10 mouse cellular contexts compared by ENCODE assay signal in the genomic region with DNA sequence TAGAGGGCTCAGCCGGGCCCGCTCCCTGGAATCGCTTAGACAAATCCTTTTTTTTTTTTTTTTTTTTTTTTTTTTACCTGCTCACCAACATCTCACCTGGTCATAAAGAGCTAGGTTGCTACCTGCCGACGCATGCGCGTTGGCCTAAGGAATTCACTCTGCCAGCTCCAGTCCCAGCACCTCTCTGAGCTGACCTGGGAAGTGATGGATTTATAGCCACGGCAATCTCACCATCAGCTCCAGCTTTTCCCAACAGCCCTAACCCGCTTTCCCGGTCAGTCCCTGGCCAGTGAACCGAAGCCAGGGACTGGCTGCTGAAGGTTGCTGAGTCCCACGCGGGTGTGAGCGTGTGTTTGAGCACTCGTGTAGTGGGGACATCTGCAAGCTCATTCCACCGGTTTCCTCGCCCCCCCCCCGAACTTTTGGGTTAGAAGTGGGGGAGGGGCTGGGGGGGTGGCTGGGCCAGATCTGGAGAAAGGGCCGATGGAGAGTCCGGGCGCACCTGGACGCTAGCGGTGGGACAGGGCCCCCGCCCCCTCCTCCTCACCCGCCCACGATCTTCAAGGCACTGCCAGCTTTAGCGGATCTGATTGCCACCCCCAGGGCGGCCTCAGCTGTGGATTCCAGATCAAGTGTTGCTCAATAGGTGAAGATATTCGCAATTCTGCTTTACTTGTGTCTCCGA. TPM values are rescaled to one million over a fixed set of nuclear protein-coding genes. Genes with fewer than 3 reads are reported as not detected.
A peak's percentile ranks its signal among the peaks of the same experiment; 100 is the strongest.
DNase-seq lines count a peak whose midpoint lies in the region; ATAC-seq and TF ChIP-seq lines count a peak whose summit lies in the region.
"Had no signal": no experiment of that assay in that cellular context is flagged by ENCODE, and none has a peak within 500 bp of the region (broad histone marks: within the 10 kb centered on the region; RNA-seq: fewer than 3 reads in every experiment).

A gene (minus strand): TSS at position 181 of the 685 bp plus-strand sequence.

- H3K9ac ChIP-seq in midbrain, embryonic 12.5 days (replicated peaks), result no peak within 1 kb of the TSS

- no peak for TF ChIP-seq POLR2A in kidney, adult 2 months (IDR thresholded peaks at IDR 0.05; ENCODE audit: low read depth, low read length)

- 4% methylated on average over 29 of the region's 30 CpGs for WGBS in kidney, adult 2 months
- under 1% methylated on average over 30 of the region's 30 CpGs for WGBS in midbrain, embryonic 12.5 days

- H3K9me3 ChIP-seq in E14TG2a.4 (ENCODE audit: low read length), result peaks cover 24% of the 10 kb centered on the region
- H3K9me3 ChIP-seq in midbrain, embryonic 12.5 days, result no peaks in the 10 kb centered on the region

- H3K4me3 ChIP-seq in E14TG2a.4 (replicated peaks; ENCODE audit: low read length), result peak within 1 kb of the TSS; percentile 53
- H3K4me3 ChIP-seq in kidney, adult 2 months (ENCODE audit: insufficient read depth, low read depth, low read length), result peak within 1 kb of the TSS; percentile 45
- no peak within 1 kb of the TSS for H3K4me3 ChIP-seq in midbrain, embryonic 12.5 days
- H3K4me3 ChIP-seq in layer of hippocampus, adult 2 months, result no peak within 1 kb of the TSS

- H3K27me3 ChIP-seq in E14TG2a.4 (ENCODE audit: insufficient read depth, low read length), result peaks cover 98% of the 10 kb centered on the region
- peaks cover 3% of the 10 kb centered on the region for H3K27me3 ChIP-seq in kidney, adult 2 months (replicated peaks; ENCODE audit: control insufficient read depth, insufficient read depth, low read length)
- peaks cover 100% of the 10 kb centered on the region for H3K27me3 ChIP-seq in midbrain, embryonic 12.5 days

- ATAC-seq in midbrain, embryonic 12.5 days (ENCODE audit: low FRiP score, low read depth), result 0 out of 2 replicates have a peak, but pooled peaks have one; percentile 8

- peaks cover 47% of the 10 kb centered on the region for H3K4me1 ChIP-seq in E14TG2a.4 (replicated peaks; ENCODE audit: low read depth, low read length)
- no peaks in the 10 kb centered on the region for H3K4me1 ChIP-seq in kidney, adult 2 months (ENCODE audit: control insufficient read depth, insufficient read depth, low read length)
- peaks cover 7% of the 10 kb centered on the region; the same call in 1 of the 2 replicates for H3K4me1 ChIP-seq in midbrain, embryonic 12.5 days

- H3K27ac ChIP-seq in kidney, adult 2 months (ENCODE audit: insufficient read depth, low read depth, low read length), result peak within 1 kb of the TSS; percentile 43
- H3K27ac ChIP-seq in midbrain, embryonic 12.5 days (replicated peaks), result no peak within 1 kb of the TSS
- H3K27ac ChIP-seq in layer of hippocampus, adult 2 months, result no peak within 1 kb of the TSS

- no peaks in the 10 kb centered on the region for H3K36me3 ChIP-seq in E14TG2a.4 (ENCODE audit: insufficient read depth, low read length)
- H3K36me3 ChIP-seq in kidney, adult 2 months (ENCODE audit: control insufficient read depth, insufficient read depth, low read length), result no peaks in the 10 kb centered on the region
- H3K36me3 ChIP-seq in midbrain, embryonic 12.5 days, result no peaks in the 10 kb centered on the region
- H3K36me3 ChIP-seq: G1E had no signal

- no peak within 1 kb of the TSS for H3K4me2 ChIP-seq in midbrain, embryonic 12.5 days (replicated peaks)

- DNase-seq in embryo, embryonic 9.5 days (ENCODE audit: extremely low spot score), result peak; percentile 43
- peak; percentile 68 for DNase-seq in kidney, adult 2 months
- no peak for DNase-seq in thymus, postnatal 0 days (ENCODE audit: low spot score)
- DNase-seq in right cerebral cortex, postnatal 4 days, result no peak
- DNase-seq in left cerebral cortex, adult 9 months (ENCODE audit: low spot score in 2 of 2), result no peak
- no peak for DNase-seq in layer of hippocampus, adult 2 months (ENCODE audit: low spot score in 2 of 2)
- DNase-seq: lung, postnatal 14 days had no signal

- TF ChIP-seq CTCF in E14TG2a.4 (conservative IDR thresholded peaks at IDR 0.05; ENCODE audit: low read length), result no peak
- TF ChIP-seq CTCF in kidney, adult 2 months (conservative IDR thresholded peaks at IDR 0.05; ENCODE audit: insufficient read depth, insufficient read length, low read depth, low read length), result no peak
- TF ChIP-seq CTCF in layer of hippocampus, adult 2 months (conservative IDR thresholded peaks at IDR 0.05), result no peak

RNA-seq across cellular contexts. Expression of the gene that starts here (rescaled TPM):
- 4.3 and 5.2 TPM in 2 replicates for polyA plus RNA-seq in kidney, adult 2 months (2012; rRNA removed)
- polyA plus RNA-seq in midbrain, embryonic 12.5 days (2016; fragmentation: Nextera tagmentation; extraction: Ambion mirVana), result 5.9 and 6.3 TPM in 2 replicates
- polyA plus RNA-seq in thymus, postnatal 0 days (2015; fragmentation: Nextera tagmentation; extraction: Ambion mirVana), result 0.08 and 0.09 TPM in 2 replicates
- under 1 TPM; 0.23 to 0.47 TPM for total RNA-seq in layer of hippocampus, adult 2 months (2021)

Comparison
In these comparisons a context has a peak if more than half of its experiments do, and no peak if none do; other contexts are left out.
1. H3K4me3 ChIP-seq: peak in E14TG2a.4 (single experiment) and kidney, adult 2 months (single experiment); none in midbrain, embryonic 12.5 days (single experiment) and layer of hippocampus, adult 2 months (single experiment).
2. DNase-seq: peak in embryo, embryonic 9.5 days (single experiment) and kidney, adult 2 months (single experiment); none in thymus, postnatal 0 days (single experiment), right cerebral cortex, postnatal 4 days (single experiment), left cerebral cortex, adult 9 months (0 of 2) and layer of hippocampus, adult 2 months (0 of 2).